Mouse (Mus musculus) kidney, adult 18-20 months (tissue): ENCODE results near the gene Dnmt3a.
A peak's percentile ranks its signal among the peaks of the same experiment; 100 is the strongest.

ENCODE experiments used
- DNase-seq: peaks from one replicate; pipeline ENCODE4 v3.0.0; 2021

The Dnmt3a gene

DNA sequence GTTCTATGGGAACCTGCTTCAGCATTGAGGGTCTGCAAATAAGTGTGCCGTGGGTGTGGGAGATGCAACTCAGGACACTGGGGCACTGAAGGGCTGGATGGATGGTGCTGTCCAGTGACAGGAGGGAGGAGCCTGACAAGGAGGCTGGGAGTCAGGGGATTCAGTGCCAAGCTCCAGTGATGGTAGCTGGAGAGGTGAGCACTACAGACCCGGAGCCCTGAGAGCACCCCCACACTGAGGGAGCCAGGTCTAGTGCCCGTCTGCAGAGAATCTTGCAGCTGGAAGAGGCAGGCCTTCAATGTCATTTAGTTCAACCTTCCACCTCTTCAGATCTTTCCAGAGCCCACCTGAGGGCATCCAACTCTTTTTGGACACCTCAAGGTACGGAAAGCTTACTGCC, at the start of gene Dnmt3a:
Gene Dnmt3a, plus strand, starts transcription at position 156 of the 400 bp plus-strand sequence.
- DNase-seq: no peak

DNA sequence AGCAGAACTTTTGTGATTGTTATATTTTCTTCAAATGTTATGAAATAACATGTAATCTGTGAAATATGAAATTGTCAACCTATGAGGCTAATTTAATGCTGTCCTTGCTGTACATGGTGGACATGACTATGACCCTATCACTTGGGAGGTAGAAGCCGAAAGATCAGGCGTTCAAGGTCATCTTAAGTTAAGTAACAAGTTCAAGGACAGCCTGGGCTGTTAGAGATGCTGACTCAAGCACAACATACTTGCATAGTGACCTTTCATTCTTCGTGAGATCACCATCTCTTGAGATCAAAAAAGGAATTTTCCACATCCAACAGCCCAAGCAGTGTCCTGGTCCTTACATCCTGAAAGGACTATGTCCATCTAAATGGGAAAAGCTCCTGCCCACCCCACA, 49.6 kb upstream of the Dnmt3a start:
- DNase-seq: no peak

- DNase-seq: no peak
Observed at GRCm38 (mm10) chr12:3758127-3758526, 47.7 kb upstream of the Dnmt3a start.

- peak; percentile 63 for DNase-seq
Observed at GRCm38 (mm10) chr12:3759419-3759818, 46.4 kb upstream of the Dnmt3a start.

DNA sequence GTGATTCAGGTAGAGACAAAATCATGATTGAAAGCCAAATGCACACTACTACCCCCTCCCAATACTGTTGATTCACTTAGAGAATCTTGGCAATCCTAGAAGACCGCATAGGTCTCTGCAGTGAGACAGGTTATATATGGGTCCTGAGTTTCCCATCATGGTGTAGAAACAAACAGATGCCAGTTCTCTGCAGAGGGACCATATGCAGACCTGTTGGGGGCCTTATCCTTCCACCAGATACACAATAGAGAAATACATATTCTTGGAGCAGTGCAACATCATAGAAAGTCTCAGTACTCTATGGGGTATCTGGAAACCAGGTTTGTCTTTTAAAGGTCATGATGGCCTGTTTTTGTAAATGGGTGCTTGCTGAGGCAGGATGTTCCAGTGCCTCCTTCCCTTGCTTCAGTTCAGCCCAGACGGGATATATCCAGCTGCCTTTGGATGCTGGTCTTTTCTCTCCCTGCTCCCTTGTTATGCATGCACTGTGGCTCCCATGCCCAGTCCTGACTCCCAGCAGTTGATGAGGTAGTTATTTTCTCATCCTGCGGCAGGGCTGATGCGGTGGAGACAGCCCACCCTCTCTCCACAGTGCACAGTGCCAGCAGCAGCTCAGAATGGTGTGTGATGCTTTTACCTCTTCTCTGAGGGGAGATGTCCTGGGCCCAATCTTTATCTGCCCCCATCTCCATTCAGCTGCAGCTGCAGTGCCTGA, 44.8 kb upstream of the Dnmt3a start:
- no peak for DNase-seq

GRCm38 (mm10) chr12:3761591-3762295, 44.1 kb upstream of the Dnmt3a start:
- no peak for DNase-seq

GRCm38 (mm10) chr12:3764191-3764804, 41.5 kb upstream of the Dnmt3a start:
- DNase-seq: no peak

DNA sequence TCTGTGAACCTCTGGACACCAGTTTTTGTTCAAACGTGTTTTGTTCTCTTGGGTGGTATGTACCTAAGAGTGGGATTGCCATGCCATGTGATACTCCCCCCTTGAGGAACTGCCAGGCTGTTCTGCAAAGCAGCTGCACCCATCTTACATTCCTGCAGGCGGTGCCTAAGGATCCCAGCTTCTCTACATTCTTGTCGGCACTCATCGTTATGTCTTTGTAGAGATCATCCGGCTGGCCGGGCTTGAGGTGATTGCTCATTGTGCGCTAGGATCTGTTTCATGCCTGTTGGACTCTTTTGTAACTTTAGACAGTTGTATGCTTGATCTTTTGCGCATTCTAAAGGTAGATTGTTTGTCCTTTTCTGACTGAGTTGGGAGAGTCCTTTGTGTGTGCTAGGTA, 38.4 kb upstream of the Dnmt3a start:
- no peak for DNase-seq

GRCm38 (mm10) chr12:3768391-3768790, 37.4 kb upstream of the Dnmt3a start:
- DNase-seq: no peak

- DNase-seq: no peak
Observed at GRCm38 (mm10) chr12:3770546-3770945, 35.3 kb upstream of the Dnmt3a start.

GRCm38 (mm10) chr12:3771080-3771479, 34.7 kb upstream of the Dnmt3a start:
- no peak for DNase-seq

DNA sequence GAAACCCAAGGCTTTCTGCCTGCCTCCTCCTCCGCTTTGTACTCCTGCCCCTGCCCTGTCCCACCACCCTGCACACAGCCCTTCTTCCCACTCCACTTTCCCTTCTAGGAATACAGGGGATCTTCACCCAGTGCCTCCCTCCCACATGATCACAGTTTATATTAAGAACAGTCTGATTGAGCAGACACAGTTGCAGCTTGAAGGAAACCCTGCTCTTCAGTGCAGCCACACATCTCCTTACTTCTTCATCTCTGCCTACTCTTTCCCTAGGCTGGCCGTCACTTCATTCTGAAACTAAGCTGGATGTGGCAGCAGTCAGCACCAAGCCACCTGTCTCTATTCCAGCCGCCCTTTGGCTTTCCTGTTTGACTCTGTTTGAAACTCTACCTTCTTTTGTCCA, 32.2 kb upstream of the Dnmt3a start:
- DNase-seq: no peak

DNA sequence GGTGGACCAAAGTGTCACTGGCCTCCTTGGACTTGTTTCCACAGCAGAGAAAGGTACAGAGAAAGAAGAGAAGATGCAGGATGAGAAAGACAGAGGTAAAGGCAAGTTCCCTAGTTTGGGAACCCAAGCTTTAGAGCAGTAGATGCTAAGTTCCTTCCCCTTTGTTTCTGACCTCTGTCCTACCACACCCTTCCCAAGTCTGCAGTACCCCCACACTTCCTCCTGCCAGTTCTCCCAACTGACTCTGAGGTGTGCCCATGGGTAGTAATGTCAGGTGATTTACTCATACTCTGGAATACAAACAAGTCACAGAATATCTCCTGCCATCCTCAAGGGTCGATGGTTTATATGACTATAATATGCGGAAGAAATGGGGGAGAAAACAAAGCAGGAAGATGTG, 29.8 kb upstream of the Dnmt3a start:
- DNase-seq: no peak

DNA sequence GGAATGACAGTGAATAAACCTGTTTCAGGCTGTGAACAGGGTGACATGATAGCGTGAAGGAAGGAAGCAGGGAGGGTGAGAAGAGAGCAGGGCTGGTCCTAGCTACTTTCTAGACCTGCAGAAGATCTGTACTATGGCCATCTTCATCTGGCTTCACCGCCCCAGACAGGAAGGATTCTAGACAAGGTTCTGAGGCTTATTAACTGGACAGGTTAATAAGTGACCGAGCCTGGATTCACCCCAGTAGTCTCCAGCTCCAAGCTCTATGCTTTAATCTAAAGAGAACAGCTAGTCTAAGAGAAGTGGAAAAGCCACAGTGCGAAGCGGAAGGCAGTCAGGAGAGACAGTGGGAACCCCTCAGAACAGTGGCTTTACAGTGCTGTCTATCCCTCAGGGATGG, 28.1 kb upstream of the Dnmt3a start:
- peak; percentile 62 for DNase-seq

GRCm38 (mm10) chr12:3778286-3778685, 27.5 kb upstream of the Dnmt3a start:
- no peak for DNase-seq

- no peak for DNase-seq
Observed at GRCm38 (mm10) chr12:3779639-3780038, 26.2 kb upstream of the Dnmt3a start.

- DNase-seq: peak; percentile 77
Observed at GRCm38 (mm10) chr12:3780405-3780891, 25.4 kb upstream of the Dnmt3a start.

DNA sequence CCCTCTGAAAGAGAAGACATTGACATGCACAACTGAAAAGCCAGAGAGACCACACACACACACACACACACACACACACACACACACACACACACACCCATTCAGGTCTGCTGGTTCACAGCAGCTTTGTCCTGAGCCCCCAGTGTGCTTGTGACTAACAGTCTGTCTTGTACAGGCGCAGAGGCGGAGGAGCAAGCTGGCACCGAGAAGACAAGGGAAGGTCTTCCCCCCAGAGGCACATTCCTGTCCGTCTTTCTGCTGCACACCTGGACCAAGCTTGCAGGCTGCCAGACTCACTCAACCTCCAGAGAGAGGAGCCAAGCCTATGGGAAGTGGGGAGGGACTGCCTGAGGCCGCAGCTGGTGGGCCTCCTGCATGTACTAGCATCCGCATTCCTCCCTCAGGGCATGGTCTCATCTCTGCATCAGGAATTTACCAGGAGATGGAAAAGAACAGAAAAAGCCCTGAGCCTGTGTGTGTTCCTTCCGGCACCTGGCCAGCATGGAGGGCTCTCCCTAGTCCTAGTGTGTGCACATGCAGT, 24.8 kb upstream of the Dnmt3a start:
- no peak for DNase-seq

- peak; percentile 91 for DNase-seq
Observed at GRCm38 (mm10) chr12:3781482-3781881, 24.3 kb upstream of the Dnmt3a start.

DNA sequence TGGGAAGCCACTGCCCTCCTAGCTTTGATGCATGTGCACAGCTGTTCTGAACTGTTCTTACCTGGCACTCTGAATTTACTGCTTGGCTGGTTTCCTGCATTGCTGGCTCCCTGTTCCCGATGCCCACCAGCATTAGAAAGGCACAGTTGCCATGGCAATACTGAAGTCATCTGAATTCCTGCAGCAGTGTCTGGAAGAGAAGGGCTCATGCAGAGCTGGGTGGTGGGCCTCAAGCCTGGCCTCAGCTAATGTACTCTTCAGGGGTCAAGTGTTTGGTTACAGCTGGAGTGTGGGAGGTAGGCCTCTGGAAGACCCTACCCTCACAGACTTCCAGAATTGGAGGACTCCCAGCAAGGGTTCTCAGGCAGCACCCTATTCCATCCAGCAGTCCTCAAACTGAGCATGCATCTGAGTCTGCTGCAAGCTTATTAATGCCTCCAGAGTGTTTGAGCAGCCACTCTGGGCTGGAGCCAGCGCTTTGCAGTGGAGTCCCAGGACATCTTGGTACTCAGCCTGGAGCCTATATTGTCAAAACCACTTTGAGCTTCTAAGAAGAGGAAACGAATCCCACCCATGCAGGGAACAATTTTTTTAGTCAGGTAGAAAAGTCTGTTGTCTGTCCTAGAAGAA, 22.5 kb upstream of the Dnmt3a start:
- no peak for DNase-seq

GRCm38 (mm10) chr12:3784258-3784657, 21.5 kb upstream of the Dnmt3a start:
- no peak for DNase-seq

GRCm38 (mm10) chr12:3784729-3785128, 21.1 kb upstream of the Dnmt3a start:
- DNase-seq: no peak

GRCm38 (mm10) chr12:3787041-3787440, 18.8 kb upstream of the Dnmt3a start:
- DNase-seq: no peak
